Mouse (Mus musculus): ENCODE results near the gene Neto2.
"Not testable (repeated sequence)": the region's sequence is repeated elsewhere in the genome, so short reads cannot be mapped to it uniquely, and the experiment has no call there.

Neto2 gene

GRCm38 (mm10) chr8:85700751-85701351 is at the start of gene Neto2:
Gene Neto2, minus strand, starts transcription at chr8:85700924.
- DNase-seq (ENCODE audit: extremely low read depth, low read depth, low spot score) = no peak

- no peak for DNase-seq (ENCODE audit: extremely low read depth, low read depth, low spot score)
Measured at GRCm38 (mm10) chr8:85745053-85745452, 44.3 kb upstream of the Neto2 start.

- no peak for DNase-seq (ENCODE audit: extremely low read depth, low read depth, low spot score)
Measured at GRCm38 (mm10) chr8:85730545-85730944, 29.8 kb upstream of the Neto2 start.

GRCm38 (mm10) chr8:85717271-85717670 is 16.5 kb upstream of the Neto2 start:
- DNase-seq (ENCODE audit: extremely low read depth, low read depth, low spot score) = no peak

GRCm38 (mm10) chr8:85716696-85717095 is 16.0 kb upstream of the Neto2 start:
- DNase-seq (ENCODE audit: extremely low read depth, low read depth, low spot score) = no peak

GRCm38 (mm10) chr8:85706988-85707387 is 6.3 kb upstream of the Neto2 start:
- no peak for DNase-seq (ENCODE audit: extremely low read depth, low read depth, low spot score)

- no peak for DNase-seq (ENCODE audit: extremely low read depth, low read depth, low spot score)
Measured at GRCm38 (mm10) chr8:85700101-85700750, 498 bp downstream of the Neto2 start.

- DNase-seq (ENCODE audit: extremely low read depth, low read depth, low spot score) = no peak
Measured at GRCm38 (mm10) chr8:85699051-85699450, 1.7 kb downstream of the Neto2 start.

- no peak for DNase-seq (ENCODE audit: extremely low read depth, low read depth, low spot score)
Measured at GRCm38 (mm10) chr8:85665146-85665545, 35.6 kb downstream of the Neto2 start.

GRCm38 (mm10) chr8:85661995-85662394 is 38.7 kb downstream of the Neto2 start:
- DNase-seq (ENCODE audit: extremely low read depth, low read depth, low spot score) = no peak

GRCm38 (mm10) chr8:85651201-85651600 is 49.5 kb downstream of the Neto2 start:
- peak; percentile 25 for DNase-seq (ENCODE audit: extremely low read depth, low read depth, low spot score)

GRCm38 (mm10) chr8:85648553-85648952 is 52.2 kb downstream of the Neto2 start:
- DNase-seq (ENCODE audit: extremely low read depth, low read depth, low spot score) = no peak

- DNase-seq (ENCODE audit: extremely low read depth, low read depth, low spot score) = peak; percentile 26
Measured at GRCm38 (mm10) chr8:85644921-85645665, 55.6 kb downstream of the Neto2 start.

- no peak for DNase-seq (ENCODE audit: extremely low read depth, low read depth, low spot score)
Measured at GRCm38 (mm10) chr8:85624450-85624849, 76.3 kb downstream of the Neto2 start.

- DNase-seq (ENCODE audit: extremely low read depth, low read depth, low spot score) = no peak
Measured at GRCm38 (mm10) chr8:85623246-85623645, 77.5 kb downstream of the Neto2 start.

GRCm38 (mm10) chr8:85618789-85619188 is 81.9 kb downstream of the Neto2 start:
- no peak for DNase-seq (ENCODE audit: extremely low read depth, low read depth, low spot score)

GRCm38 (mm10) chr8:85617125-85617524 is 83.6 kb downstream of the Neto2 start:
- not testable (repeated sequence) for DNase-seq (ENCODE audit: extremely low read depth, low read depth, low spot score)

- DNase-seq (ENCODE audit: extremely low read depth, low read depth, low spot score) = no peak
Measured at GRCm38 (mm10) chr8:85608836-85609235, 91.9 kb downstream of the Neto2 start.

GRCm38 (mm10) chr8:85607804-85608203 is 92.9 kb downstream of the Neto2 start:
- DNase-seq (ENCODE audit: extremely low read depth, low read depth, low spot score) = no peak

- no peak for DNase-seq (ENCODE audit: extremely low read depth, low read depth, low spot score)
Measured at GRCm38 (mm10) chr8:85606974-85607373, 93.8 kb downstream of the Neto2 start.

- DNase-seq (ENCODE audit: extremely low read depth, low read depth, low spot score) = no peak
Measured at GRCm38 (mm10) chr8:85606561-85606960, 94.2 kb downstream of the Neto2 start.

GRCm38 (mm10) chr8:85604201-85604600 is 96.5 kb downstream of the Neto2 start:
- no peak for DNase-seq (ENCODE audit: extremely low read depth, low read depth, low spot score)
